Mouse (Mus musculus): ENCODE results near the gene Txndc5. TPM values are rescaled to one million over a fixed set of nuclear protein-coding genes. Genes with fewer than 3 reads are reported as not detected.

Gene Txndc5
- total RNA-seq, 2 experiments from 2014 or later = 40.7 to 46.9 TPM

DNA sequence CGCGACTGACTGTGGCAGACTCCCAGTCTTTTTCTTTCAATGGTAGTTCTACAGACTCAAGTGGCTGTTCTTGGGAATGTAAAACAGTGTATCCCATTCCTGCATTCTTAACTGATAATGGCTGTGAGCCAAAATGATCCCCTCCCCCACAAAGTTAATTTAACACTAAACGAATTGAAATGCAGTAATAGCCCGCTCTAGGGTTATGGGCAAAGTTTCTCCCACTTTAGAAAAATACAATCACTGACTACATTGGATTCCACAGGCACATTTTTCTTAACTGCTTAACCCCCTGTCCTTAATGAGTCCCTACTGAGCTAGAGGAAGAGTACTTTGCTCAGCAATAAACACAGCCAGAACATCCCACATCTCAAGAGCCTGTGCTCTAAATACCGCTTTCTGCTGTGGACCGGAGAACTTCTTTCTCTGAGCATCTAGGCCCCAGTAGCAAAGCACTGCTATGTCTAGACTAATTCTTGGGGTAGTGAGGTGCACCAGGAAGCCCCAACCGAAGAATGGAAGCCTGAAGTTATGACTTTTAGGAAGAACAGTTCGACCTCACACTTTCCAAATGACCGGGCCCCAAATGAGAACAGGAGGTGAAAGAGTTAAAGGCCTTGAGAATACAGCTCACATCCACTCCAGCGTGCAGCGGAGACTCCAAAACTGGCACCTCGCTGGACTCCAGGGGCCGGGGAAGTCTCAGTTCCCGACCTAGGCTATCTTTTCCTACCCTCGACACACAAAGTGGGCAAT is 1.4 kb downstream of the Txndc5 start:
- no peak for DNase-seq (ENCODE audit: extremely low spot score in 1 of 2, low spot score in 1 of 2)

DNA sequence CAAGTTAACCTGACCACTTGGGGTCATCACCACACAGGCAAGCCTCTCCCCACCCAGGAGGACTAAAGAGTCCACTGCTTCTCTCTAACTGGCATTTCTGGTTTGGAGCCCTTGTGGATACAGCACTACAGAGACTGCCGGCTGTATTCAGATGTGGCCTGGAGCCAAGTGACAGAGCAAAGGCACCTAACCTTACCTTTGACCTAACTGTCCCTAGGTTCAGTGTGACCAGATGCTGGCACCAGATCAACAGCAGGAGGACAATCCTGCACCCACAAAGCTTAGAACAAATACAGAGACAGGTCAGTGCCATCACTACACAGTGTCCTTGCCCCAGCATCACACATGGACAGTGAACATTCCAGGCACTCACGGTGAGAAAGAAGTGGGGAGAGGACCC is 2.5 kb downstream of the Txndc5 start:
- no peak for DNase-seq (ENCODE audit: extremely low spot score in 1 of 2, low spot score in 1 of 2)

DNA sequence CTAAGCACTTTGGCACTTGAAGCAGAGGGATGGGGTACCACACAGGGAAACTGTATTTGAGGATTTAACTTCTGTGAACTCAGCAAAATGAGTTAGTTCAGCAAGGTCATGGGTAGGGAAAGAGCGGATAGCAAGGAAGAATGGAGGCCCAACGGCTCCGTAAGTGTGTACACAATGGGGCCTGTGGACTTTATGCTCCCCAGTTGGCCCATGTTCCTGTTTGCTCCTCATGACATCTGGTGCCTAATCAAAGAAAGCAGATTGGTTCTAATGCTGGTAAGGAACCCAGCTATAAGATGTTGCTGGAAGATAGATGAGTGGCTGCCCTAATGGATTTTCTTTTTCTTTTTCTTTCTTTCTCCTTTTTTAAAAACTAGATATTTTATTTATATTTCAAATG is 3.4 kb downstream of the Txndc5 start:
- DNase-seq (ENCODE audit: extremely low spot score in 1 of 2, low spot score in 1 of 2) = no peak

DNA sequence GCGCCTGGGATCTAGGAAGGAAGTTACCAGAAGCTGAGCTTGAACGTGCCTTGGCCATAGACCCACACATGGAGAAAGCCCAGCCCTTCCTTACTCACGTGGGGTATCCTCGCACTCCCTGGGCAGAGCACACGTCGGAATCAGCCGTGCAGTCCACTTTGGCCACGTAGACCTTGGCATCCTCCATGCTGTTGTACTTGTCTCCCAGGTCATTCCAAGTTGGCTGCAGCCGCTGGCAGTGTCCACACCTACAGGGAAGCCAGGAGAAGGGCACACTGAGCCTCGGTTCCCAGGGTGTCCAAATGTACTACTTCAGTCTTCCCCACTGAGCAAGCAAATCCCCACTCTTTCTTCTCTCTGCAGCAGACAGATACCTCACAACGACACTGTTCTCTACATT is 5.4 kb downstream of the Txndc5 start:
- no peak for DNase-seq (ENCODE audit: extremely low spot score in 1 of 2, low spot score in 1 of 2)

DNA sequence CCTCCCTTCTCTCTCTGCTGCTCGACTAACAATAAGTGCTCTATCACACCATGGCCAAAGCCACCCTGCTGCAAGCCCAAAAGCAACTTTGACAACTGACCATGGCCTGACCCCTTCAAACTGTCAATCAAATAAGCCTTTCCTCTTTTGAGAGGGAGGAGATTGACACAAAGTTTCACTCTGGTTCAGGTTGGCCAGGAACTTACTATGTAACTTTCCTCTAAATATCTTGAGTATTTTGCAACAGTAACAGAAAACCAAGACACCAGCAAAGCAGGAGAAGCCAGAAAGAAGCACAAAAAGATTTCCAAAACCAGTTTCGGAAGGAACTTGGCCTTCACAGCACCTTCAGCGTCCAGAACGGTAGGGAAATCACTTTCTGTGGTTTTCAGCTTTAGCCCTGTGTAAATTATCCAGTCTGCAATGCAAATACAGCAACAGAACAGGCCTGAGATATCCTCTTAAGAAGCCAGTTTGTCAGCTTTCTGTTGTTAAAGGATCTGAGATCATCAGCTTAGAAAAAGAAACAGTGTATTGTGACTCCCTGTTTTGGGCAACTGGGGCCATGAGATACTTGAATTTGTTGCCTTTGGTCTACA is 6.5 kb downstream of the Txndc5 start:
- no peak for DNase-seq (ENCODE audit: extremely low spot score in 1 of 2, low spot score in 1 of 2)

DNA sequence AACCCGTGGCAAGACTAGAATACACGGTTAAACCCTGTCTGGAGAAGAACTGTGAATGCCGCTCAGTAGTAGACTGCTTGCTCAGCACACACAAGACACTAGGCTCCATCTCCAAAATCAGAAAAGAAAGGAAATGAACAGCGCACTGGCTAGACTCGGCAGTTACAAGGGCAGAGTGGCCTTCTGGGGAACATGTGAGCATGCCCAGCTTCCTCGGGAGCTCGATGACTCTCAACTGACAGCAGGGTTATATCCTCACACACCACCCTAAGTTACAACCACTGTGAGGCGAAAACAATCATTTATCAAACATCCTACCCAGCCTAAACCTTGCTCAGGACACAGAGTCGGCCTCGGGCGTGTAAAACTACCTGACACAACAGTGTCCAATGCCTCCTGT is 8.3 kb downstream of the Txndc5 start:
- DNase-seq (ENCODE audit: extremely low spot score in 1 of 2, low spot score in 1 of 2) = no peak

DNA sequence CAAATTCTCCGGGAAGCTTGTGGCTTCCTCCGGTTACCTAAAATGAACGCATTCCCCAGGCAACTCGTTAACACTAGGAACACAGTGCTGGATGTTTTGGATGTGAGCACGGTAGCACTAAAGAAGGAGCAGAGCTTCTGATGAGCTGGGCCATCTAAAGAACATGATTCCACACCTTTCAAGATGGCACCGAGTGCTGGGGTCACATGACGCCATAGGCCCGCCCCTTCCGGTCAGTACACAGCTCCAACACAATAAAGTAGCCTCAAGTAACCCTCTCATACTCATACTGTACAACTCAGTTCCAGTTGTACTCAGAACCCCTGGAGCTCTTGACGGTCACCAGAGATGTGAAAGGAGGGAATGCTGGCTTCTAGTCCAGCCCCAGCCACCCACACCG is 12.0 kb downstream of the Txndc5 start:
- no peak for DNase-seq (ENCODE audit: extremely low spot score in 1 of 2, low spot score in 1 of 2)

DNA sequence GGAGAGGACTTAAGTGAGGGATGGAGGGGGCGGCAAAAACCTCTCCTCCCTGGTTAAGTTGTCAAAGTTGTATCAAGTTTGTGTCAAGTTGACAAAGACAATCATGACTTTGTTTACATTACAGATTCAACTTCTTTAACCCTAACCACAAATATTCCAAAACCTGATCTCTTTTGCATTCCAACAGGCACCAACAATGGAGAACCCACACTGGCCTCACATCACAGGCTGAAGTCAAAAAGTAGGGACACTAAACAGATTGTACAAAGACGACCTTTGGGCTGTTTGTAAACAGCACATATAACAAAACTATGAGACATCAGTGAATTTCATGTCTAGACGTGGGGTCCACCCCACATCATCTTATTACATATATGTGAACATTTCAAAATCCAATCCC is 12.8 kb downstream of the Txndc5 start:
- DNase-seq (ENCODE audit: extremely low spot score in 1 of 2, low spot score in 1 of 2) = no peak

DNA sequence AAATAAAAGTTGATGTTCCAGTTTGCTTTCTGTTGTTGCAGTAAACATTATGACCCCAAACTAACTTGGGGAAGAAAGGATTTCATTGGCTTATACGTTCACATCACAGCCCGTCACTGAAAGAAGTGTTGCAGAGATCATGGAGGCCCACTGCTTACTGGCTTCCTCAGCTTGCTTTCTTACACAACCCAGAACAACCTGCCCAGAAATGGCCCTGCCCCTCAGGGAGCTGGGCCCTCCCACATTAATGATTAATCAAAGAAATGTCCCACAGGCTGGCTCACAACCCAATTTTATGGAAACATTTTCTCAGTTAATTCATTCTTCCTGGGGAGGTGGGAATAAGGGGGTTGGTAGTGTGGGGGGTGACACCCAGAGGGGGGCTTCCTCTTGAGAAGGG is 13.2 kb downstream of the Txndc5 start:
- DNase-seq (ENCODE audit: extremely low spot score in 1 of 2, low spot score in 1 of 2) = no peak

DNA sequence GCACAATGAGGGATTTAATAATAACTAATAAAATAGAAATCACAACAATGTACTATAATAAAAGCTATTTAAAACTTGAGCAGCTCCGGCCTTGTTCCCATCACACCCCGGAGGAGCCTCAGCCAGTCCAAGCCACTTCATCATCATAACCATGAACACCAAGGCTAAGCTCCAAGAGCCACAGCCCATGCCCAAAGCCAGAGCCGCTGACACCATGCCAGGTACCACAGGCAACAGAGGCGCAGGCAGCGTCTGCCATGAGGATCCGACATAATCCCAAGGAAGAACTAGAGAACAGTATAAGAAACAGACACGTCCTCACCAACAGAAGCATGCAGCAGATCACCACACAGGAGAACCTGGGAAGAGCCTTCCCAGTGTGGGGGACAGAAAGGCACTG is 14.7 kb downstream of the Txndc5 start:
- no peak for DNase-seq (ENCODE audit: extremely low spot score in 1 of 2, low spot score in 1 of 2)

DNA sequence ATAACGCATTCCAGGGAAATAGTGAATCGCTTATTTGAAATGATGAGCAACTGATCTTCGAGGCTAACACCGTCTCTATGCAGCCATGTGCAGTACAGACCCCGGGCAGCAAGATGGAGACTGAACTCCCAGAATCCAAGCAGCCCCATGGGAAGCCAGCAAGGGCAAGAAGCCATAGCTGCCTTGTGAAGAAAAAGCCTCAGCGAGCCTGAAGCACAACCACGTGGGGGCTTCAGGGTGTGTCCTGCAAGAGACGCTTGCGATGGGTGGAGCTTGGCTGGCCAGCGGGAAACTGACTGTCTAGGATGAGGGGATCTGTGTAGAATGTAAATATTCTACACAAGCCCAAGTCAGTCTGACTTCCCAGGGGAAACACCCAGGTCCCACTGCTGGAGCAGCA is 16.6 kb downstream of the Txndc5 start:
- DNase-seq (ENCODE audit: extremely low spot score in 1 of 2, low spot score in 1 of 2) = no peak

DNA sequence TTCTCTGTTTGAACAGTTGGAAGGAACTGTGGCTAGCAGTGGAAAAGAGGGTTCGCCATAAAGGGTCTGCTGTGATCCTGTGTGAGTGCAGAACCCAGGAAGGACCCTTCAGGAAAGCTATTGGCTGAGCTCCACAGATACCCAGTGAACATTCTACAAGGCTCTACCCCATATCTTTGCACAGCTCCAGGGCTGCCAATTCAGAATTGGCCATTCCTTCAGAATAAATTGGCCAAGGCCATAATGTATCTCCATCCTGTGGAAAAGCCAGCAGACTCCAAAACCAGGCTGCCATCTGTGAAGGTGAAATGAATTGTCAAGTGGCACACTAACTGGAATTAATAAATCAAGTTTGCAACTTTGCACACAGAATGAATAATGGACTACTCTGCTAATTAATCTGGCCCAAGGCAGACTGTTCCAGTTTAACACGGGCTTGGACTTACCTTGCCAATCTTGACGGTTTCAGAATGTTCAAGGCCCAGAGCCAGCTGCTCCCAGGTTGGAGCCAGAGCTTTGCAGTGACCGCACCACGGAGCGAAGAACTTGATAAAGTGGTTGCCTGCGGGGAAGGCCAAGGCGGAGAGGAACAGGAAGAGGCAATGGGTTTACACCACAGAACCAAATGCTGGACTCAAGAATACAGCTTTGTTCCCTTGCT is 18.8 kb downstream of the Txndc5 start:
- no peak for DNase-seq (ENCODE audit: extremely low spot score in 1 of 2, low spot score in 1 of 2)

DNA sequence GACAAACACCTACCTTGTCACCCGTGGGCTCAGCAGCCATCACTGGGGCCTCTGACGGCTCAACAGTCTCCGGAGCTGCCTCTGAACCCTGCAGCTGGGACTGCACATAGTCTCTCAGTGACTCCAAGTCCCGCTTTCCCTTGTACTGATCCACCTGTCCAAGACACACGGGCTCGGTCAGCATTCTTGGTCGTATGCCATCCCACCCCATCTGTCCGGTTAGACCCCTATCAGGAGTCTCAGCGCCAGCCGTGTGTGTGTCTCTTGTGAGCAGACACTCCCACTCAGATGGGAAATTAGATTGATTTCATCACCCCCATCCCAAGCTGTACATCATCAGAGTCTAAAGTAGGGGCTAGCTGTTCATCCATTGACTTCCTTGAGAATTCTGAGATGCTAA is 21.7 kb downstream of the Txndc5 start:
- DNase-seq (ENCODE audit: extremely low spot score in 1 of 2, low spot score in 1 of 2) = no peak

DNA sequence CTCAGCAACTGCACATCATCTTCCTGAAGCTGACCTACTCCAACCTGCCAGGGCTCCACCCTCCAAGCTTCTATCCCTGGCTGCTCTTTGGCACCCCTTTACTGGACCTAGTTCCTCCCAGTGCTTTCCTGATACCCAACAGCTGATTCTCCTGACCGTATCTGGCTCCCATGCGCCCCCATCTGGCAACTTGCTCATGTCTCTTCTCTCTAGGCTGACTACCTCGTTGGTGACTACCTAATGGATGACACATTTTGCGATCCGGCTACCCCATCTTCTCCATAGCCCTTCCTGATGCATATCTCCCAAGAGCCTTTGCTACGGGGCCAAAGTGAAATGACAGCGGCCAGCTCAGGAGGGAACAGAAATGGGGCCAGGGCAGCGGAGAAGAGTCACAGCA is 22.3 kb downstream of the Txndc5 start:
- DNase-seq (ENCODE audit: extremely low spot score in 1 of 2, low spot score in 1 of 2) = peak in 1 of 2 experiments; percentile 54

DNA sequence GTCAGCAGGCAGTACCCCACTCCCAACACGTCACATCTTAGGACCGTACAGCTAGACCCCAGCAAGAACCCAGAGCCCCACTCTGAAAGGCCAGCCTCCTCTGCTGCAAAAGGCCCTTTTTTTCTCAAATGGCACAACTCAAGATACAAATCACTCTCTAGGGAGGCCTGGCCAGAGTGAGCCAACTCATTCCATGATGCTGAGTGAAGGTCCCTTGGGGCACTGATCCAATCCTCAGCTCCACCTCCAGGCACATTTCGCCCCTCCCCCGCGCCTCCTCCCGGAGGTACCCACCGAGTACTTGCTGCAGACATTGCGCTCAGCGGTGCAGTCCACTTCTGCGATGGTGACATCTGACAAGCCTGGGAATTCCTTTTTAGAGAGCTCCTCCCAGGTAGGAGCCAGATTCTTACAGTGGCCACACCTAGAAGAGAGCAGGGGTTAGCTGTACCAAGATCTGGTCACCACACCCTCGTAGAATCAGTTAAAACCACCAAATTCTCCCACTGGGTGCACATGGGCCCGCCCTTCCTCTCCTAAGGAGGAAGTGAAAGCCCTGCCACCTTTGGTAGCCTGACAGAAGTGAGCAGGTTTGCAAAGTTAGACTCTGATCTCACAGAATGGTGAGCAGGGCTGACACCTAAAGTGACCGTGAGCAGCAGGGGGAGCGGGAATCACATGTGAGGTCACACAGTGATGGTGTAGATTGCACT is 25.3 kb downstream of the Txndc5 start:
- DNase-seq (ENCODE audit: extremely low spot score in 1 of 2, low spot score in 1 of 2) = no peak

DNA sequence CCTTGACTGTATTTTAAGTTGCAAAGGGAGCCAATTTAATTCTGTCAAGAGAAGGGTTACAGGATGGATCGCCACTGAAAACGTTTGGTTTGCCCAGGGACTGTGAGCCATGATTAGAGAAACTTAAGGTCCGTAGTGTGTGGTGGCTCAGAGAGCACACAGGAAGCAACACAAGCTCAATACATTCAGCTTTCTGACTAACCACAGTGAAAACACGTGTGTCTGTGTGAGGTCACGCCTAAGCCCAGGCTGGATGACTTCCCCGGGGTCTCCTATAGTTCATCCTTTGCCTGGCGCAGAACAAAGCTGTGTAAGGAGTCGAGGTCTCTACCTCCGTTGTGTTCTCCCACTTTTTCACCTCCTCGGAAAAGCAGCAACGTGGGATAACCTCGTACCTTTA is 27.3 kb downstream of the Txndc5 start:
- no peak for DNase-seq (ENCODE audit: extremely low spot score in 1 of 2, low spot score in 1 of 2)

DNA sequence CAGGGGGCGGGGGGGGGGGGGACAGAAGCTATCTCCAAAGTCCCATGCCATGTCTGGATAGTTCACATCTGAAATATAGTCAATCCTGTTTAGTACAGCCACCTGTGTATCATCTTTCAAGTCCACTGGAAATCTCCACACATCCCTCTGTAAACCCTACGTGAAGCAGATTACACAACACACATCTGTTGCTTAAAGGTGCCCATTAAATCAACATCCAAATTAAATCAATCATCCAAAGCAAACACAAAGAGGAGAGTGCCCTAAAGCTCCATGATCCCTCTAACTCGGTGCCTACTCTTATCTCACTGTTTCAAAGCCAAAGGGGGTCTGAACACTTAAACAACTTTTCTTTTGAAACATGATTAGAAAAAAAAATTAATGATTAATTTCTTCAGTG is 31.9 kb downstream of the Txndc5 start:
- DNase-seq (ENCODE audit: extremely low spot score in 1 of 2, low spot score in 1 of 2) = no peak

DNA sequence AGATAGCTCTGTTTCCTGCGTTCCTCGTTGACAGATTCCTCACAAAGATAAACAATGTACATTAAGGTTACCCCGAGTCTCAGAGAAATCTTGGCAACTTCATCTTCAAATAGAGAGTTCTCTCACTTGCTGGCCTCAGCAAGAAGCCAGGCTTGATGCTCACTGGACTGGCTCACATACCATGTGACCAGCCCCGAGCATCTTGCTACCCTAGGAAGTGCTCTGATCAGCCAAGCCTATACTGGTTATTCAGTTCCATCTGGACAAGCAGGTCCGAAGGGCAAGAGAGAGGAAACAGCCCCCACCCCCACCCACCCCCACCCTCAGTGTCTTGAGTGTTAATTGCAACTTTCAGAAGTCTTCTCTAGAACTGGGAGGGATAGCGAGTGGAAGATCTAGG is 41.9 kb downstream of the Txndc5 start:
- DNase-seq (ENCODE audit: extremely low spot score in 1 of 2, low spot score in 1 of 2) = no peak

DNA sequence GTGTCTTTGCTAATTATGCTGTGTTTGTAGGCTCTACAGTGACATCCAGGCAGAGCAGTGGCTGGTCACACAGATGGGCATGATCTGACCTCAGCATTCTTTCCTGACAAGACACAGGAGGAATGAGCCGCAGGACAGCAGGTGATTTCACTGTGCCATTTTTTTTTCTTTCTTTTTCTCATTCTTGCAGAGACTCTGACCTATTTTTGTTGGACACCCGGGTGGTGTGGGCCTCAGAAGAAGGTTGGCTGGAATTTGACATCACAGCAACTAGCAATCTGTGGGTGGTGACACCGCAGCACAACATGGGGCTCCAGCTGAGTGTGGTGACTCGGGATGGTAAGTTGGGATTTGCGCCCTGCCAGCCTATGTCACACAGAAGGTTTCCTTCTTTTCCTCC is 43.9 kb downstream of the Txndc5 start:
- DNase-seq (ENCODE audit: extremely low spot score in 1 of 2, low spot score in 1 of 2) = no peak

DNA sequence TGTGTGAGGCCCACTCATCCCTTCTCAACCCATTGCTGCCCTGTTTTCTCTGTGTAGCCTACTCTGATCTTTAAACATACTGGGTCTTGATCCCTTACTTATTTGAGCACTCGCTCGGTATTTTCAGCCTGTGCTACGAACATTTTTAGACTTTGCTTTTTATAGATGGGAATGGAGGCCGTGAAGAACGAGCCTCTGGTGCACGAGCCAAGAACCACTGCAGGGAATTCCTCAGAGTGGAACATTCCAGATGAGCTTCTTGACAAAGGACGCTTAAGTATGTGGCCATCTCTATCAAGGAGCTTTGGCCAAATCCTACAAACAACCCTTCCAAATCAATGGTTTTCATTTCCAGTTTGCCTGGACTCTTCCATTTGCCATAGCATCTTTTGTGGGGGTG is 47.6 kb downstream of the Txndc5 start:
- DNase-seq (ENCODE audit: extremely low spot score in 1 of 2, low spot score in 1 of 2) = no peak

DNA sequence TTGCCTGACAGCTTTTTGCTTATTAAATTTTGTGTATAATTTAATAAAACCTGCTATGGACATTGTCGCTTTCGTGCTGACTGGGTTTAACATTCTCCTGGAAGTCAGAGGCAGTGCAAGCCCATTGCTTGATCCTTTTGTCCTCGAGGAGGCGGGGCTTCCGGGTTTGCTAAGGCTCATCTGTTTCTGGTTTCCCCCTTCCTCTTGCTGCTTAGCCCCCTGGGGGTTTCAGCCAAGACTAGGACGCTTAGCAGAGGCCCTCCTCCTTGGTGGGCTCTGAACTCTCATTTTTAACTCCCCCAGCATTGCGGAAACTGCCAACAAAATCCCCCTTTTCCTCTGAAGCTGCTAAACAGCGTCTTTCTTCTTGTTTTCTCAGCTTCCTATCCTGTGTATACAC is 51.7 kb downstream of the Txndc5 start:
- no peak for DNase-seq (ENCODE audit: extremely low spot score in 1 of 2, low spot score in 1 of 2)

Data from layer of hippocampus, postnatal 25 days (tissue).